Mouse (Mus musculus): ENCODE results near the gene Washc4. TPM values are rescaled to one million over a fixed set of nuclear protein-coding genes. Genes with fewer than 3 reads are reported as not detected.
A peak's percentile ranks its signal among the peaks of the same experiment; 100 is the strongest.

Gene Washc4
- polyA plus RNA-seq, 1 experiment = 2.6 TPM

DNA sequence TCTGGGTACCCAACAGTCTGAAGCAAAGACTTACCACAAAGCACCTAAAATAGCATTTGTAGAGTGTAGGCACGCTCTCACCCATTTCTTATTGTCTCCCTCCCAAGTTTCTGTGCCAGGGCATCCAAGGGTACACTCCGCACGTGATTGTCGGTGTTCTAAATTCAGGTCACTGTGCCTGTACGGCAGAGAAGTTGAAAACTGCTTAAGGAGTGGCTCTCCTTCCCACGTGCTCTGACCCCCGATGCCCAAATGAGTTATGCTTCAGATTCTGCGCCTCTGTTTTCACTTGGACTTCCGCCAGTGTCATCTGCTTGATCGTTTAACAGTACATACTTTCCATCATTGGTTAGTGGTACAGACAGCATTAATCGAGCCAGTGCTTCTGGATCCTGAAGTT is 57.1 kb downstream of the Washc4 start:
- DNase-seq (ENCODE audit: low read depth) = no peak

DNA sequence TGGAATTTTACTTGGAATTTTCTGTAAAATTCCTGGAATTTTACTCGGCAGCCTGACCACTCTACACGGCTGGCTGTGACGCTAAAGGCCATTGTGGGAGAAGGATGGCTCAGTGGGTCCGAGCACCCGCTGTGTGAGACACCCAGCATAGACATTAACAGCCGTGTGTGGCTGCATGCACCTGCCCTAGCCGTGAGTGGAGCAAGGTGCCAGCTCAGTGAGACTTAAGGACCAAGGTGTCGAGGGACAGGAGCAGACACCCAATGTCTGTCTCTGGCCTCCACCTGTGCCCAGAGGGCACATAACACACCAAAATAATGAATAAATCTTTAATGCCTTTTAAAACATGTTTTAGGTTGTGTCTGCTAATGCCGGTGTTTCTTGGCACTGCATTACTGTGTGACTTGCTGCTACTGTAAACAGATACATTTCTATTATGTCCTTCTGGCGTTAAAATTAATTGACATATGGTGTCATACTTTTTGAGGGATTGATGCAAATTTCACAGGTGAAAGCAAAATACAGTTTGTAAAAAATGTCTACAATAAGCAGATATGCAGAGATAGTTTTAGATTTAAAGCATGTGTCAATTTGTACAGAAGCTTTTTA is 60.5 kb downstream of the Washc4 start:
- DNase-seq (ENCODE audit: low read depth) = no peak

DNA sequence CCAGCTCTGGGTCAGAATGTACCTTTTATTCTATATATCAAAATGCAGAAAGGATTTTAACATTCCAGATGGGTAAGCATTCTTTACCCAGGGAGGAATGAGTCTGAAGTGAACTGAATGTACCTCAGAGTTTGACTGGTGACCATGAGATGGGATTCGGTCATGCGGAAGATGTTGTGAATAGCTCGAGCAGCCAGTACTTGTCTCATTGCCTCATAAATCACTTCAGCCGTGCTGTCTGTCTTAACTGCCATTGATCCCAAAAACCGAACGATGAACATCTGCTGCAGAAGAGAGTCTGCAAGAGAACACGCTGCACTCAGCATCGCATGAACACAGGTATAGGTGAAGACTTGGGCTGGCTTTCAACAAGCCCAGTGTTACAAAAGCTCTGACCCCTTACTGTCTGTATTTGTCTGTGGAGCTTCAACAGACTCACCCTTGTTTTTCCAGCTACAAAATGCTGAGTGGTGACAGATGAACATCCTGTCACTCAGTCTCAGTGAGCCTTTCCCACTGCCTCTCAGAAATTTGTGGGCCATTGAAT is 62.2 kb downstream of the Washc4 start:
- no peak for DNase-seq (ENCODE audit: low read depth)

GRCm38 (mm10) chr10:83607111-83607510 is 63.6 kb downstream of the Washc4 start:
- DNase-seq (ENCODE audit: low read depth) = no peak

DNA sequence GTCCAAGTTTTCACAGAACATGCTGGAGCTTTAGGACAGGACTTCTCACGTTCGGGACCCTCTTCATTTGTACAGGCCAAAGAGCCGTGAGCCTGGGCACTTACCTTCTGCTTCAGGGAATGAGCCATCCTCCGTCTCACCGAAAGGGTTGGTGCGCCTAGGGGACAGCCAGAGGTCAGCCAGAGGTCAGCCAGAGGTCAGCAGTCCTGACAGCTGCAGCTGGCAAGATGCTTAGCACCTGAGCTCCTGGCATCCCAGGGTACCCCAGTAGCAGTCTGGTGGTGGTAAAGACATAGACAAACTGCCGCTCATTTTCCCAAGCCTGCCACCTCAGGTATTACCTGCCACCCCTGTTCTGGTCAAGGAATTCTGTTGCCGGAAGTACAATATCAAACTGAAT is 65.0 kb downstream of the Washc4 start:
- no peak for DNase-seq (ENCODE audit: low read depth)

DNA sequence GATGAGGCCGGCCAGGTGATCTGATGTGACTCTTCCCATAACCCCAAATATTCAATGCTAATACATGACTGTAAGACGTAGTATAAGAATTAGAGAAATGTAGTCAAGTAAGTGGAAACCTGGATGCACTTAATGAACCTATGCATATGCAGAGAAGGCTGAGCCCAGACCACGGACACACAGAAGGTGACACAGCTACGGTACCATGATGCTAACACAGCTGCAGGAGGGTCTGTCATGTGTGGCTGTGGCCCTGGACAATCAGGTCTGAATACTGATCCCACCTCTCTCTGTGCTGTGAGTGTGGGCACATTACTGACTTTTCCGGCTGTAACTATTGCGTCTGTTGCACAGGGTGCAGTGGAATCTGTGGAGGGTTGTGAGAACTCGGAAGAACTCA is 67.0 kb downstream of the Washc4 start:
- no peak for DNase-seq (ENCODE audit: low read depth)

GRCm38 (mm10) chr10:83611863-83612262 is 68.3 kb downstream of the Washc4 start:
- no peak for DNase-seq (ENCODE audit: low read depth)

- DNase-seq (ENCODE audit: low read depth) = no peak
These were observed 69.2 kb downstream of the Washc4 start for GRCm38 (mm10) chr10:83612648-83613215.

DNA sequence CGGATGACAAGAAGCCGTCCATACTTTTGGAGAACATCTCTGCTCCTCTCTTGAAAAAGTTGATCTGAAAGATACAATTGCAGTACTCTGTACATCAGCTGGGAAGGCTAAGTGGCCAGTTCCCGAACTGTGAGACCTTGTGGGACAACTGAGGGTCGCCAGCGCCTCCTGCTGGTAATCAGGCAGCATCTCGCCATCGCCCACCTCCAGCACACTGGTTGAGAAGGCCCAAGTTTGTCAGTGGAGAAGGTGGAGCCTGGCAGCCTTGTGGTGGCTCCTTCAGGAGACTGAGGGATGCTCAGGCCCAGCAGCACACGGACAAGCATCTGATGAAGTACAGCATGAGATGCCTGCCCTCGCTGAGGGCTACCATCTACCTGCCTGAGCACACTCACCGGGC is 73.8 kb downstream of the Washc4 start:
- no peak for DNase-seq (ENCODE audit: low read depth)

- DNase-seq (ENCODE audit: low read depth) = peak; percentile 36
These were observed 75.4 kb downstream of the Washc4 start for GRCm38 (mm10) chr10:83618819-83619440.

DNA sequence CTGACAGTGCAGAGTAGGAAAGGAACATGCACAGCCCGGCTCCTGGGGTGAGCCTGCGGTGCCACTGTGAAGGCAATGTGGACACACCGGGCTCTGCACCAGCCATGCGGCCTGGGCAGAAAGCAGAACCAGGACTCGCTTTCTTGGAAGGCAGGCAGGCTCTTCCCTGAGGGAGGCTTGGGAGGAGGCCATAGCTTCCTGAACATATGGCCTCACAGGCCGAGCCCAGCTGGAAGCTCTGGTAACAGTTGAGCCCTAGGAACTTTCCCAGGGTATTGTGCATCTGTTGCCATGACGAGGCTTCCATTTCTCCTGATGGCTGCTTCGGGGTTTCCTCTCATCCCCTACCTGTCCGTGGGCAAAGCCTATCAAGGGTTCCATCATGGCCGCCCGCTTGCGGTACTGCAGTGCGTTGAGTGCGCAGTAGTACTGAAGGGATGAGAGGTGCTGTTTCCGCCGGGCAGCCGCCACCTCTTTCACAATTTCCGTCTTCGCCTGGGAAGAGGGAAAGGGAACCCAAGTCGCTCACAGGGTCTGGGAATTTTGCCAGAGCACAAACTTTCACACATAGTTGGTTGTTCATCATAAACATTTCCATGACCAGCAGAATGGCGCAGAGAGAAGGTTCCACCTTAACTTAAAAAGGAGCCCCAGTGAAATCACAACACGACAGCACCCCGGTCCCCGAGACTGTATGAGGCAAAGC is 77.0 kb downstream of the Washc4 start:
- DNase-seq (ENCODE audit: low read depth) = no peak

GRCm38 (mm10) chr10:83624065-83624464 is 80.5 kb downstream of the Washc4 start:
- DNase-seq (ENCODE audit: low read depth) = no peak

DNA sequence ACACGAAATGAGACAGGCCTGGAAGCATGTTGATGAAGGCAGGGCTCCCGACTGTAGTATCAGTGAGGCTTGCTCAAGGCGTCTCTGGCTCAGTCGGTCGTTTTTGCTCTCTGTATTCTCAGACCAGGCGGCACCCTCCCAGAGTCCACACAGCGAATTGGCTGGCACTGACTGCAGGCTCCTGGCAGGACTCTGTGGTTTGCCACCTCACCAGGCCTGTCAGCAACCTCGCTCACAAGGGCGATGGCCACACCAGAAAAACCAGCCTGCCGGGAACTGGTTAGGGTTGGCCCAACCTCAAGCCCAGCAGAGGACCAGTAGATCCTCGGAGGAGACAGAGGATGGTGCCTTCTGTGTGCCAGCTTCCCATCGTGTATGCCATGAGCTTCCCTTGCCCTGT is 81.3 kb downstream of the Washc4 start:
- DNase-seq (ENCODE audit: low read depth) = no peak

DNA sequence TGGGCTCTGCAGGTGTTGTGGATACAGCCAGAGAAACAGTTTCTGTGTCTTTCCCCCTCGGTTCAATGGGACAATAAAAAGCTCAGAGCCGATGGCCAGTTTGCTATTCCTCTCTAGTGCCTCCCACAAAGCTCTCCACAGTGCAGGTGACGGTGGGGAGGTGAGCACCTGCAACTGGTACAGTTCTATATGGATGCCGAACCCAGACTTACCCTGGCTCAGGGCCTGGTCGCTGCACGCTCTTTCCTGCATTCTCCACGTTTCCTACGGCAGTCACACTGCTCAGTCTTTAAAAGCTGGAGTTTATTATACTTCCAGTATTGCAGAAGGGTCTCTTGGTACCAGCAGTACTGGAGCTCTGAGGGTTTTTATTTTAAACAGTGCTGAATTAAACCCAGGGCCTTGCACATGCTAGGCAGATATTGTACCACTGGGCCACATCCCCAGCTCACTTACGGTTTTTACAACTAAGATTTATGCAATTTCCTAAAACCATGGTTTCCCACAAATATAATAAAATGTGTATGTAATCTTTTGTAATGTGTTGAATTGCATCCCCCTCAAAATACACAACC is 83.6 kb downstream of the Washc4 start:
- DNase-seq (ENCODE audit: low read depth) = no peak

GRCm38 (mm10) chr10:83628241-83628640 is 84.7 kb downstream of the Washc4 start:
- no peak for DNase-seq (ENCODE audit: low read depth)

DNA sequence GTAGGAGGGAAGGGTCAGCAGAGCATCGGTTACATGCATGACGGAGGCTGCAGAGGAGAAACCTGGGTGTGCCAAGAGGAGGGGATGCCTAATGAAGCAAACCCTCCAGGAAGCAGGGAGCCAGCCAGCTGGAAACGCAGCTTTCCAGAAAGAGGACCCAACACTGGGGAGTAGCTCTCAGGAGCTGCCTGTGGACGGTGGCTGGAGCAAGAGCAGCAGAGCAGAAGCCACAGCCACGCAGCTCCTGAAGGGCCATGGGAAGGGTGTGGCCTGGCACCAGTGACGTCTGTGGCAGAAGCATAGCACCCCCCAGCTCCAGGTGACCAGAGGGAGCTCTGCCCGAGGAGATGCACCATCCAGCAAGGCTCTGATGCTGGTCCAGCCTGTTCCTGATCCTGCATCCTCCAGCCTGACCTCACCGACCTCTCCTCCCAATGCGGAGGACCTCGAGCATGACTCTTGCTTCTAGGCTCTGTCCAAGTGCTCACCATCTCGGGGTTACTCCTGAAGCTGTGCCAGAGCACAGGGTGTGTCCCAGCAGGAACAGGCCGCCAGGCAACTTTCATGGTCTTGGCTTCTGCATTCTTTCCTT is 85.7 kb downstream of the Washc4 start:
- DNase-seq (ENCODE audit: low read depth) = no peak

- DNase-seq (ENCODE audit: low read depth) = no peak
These were observed 86.3 kb downstream of the Washc4 start for GRCm38 (mm10) chr10:83629878-83630277.

- no peak for DNase-seq (ENCODE audit: low read depth)
These were observed 87.3 kb downstream of the Washc4 start for GRCm38 (mm10) chr10:83630899-83631298.

- DNase-seq (ENCODE audit: low read depth) = no peak
These were observed 88.2 kb downstream of the Washc4 start for GRCm38 (mm10) chr10:83631775-83632174.

- DNase-seq (ENCODE audit: low read depth) = no peak
These were observed 89.3 kb downstream of the Washc4 start for GRCm38 (mm10) chr10:83632806-83633374.

GRCm38 (mm10) chr10:83634461-83634860 is 90.9 kb downstream of the Washc4 start:
- no peak for DNase-seq (ENCODE audit: low read depth)

DNA sequence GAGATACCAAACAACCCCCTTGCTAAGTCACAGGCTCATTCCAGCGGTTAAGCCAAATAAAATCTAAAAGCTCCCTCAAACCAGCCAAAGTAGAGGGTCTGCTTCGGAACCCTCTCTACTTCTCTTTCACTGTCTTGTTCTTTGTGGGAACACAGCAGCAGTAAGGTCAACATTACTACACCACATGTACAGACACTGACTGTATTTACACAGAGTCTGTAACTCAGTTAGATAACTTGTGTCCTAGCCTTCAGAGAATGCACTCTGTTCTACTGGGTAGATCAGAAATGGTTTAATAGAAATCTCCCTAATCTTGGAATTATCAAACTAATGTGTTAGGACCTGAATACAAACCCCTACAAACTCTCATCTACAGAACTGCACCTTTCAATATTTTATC is 92.6 kb downstream of the Washc4 start:
- no peak for DNase-seq (ENCODE audit: low read depth)
